Mouse (Mus musculus): ENCODE measurements around the gene Gcnt1.

DNA sequence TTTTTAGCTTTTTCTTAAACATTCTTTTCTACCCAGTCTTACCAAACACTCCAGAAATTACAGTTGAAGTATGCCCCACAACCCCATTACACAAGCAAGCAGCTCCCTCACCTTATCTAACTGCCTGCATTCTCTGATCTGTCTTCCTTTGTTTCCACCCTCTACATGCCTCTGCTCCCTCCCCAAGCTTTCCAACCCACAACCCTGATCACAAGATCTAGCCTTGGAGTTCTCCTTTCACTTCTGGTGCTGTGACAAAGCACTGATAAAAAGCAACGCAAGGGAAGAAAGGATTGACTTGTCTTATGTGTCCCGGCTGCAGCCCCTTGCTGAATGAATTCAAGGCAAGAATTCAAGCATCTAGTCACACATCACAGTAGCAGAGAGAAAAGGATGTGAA is 11.5 kb downstream of the Gcnt1 start:
- TF ChIP-seq POLR2A (IDR thresholded peaks at IDR 0.05; ENCODE audit: low read depth, low read length) (no peak), CTCF (IDR thresholded peaks at IDR 0.05; ENCODE audit: extremely low read depth, insufficient read depth, insufficient read length, insufficient replicate concordance) (no peak)
